14 mouse cellular contexts compared by ENCODE assay signal in the genomic region with DNA sequence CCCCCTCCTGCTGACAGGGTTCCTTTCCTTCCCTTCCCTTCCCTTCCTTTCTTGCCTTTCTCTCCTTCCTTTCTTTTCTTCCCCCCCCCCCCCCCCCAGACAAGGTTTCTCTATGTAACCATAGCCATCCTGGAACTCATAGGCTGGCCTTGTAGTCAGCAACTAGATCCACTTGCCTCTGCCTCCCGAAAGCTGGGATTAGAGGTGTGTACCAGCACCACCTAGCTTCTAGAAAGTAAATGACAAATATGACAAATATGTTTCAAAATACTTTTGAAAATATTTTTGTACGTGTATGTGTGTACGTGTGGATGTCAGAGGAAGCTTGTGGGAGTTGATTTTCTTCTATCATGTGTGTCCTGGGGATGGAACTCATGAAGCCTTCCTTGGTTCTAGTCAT. TPM values are rescaled to one million over a fixed set of nuclear protein-coding genes. Genes with fewer than 3 reads are reported as not detected.
DNase-seq lines count a peak whose midpoint lies in the region; ATAC-seq and TF ChIP-seq lines count a peak whose summit lies in the region.
"Had no signal": no experiment of that assay in that cellular context is flagged by ENCODE, and none has a peak within 500 bp of the region (broad histone marks: within the 10 kb centered on the region; RNA-seq: fewer than 3 reads in every experiment).

No protein-coding gene starts in this region.

- no peak overlapping the region for H3K9ac ChIP-seq in midbrain, postnatal 0 days (replicated peaks; ENCODE audit: low read length, poor library complexity, severe bottlenecking)
- no peak overlapping the region for H3K9ac ChIP-seq in midbrain, embryonic 16.5 days (ENCODE audit: low read depth, low read length)
- H3K9ac ChIP-seq: forebrain, embryonic 13.5 days; hindbrain, embryonic 13.5 days; liver, embryonic 13.5 days; midbrain, embryonic 13.5 days had no signal

- H3K27me3 ChIP-seq in heart, embryonic 10.5 days (ENCODE audit: insufficient read depth, poor library complexity, severe bottlenecking): no peaks in the 10 kb centered on the region
- no peaks in the 10 kb centered on the region for H3K27me3 ChIP-seq in midbrain, postnatal 0 days (ENCODE audit: insufficient read depth, low read length)
- no peaks in the 10 kb centered on the region for H3K27me3 ChIP-seq in midbrain, embryonic 16.5 days (ENCODE audit: control insufficient read depth, insufficient read depth, low read depth, low read length)
- H3K27me3 ChIP-seq: forebrain, embryonic 13.5 days; hindbrain, embryonic 13.5 days; liver, embryonic 13.5 days; midbrain, embryonic 13.5 days had no signal

- ATAC-seq in midbrain, postnatal 0 days (ENCODE audit: low FRiP score): no peak
- ATAC-seq in midbrain, embryonic 16.5 days: no peak
- ATAC-seq: forebrain, embryonic 13.5 days; midbrain, embryonic 13.5 days had no signal

- H3K27ac ChIP-seq in heart, embryonic 10.5 days: no peak overlapping the region
- no peak overlapping the region for H3K27ac ChIP-seq in midbrain, postnatal 0 days (ENCODE audit: low read depth, low read length)
- H3K27ac ChIP-seq in midbrain, embryonic 16.5 days (ENCODE audit: low read length): no peak overlapping the region
- no peak overlapping the region for H3K27ac ChIP-seq in bone marrow, adult 2 months (ENCODE audit: control insufficient read depth, insufficient read depth, low read depth, low read length, poor library complexity)
- H3K27ac ChIP-seq: forebrain, embryonic 13.5 days; hindbrain, embryonic 13.5 days; liver, embryonic 13.5 days; midbrain, embryonic 13.5 days had no signal

- 81% methylated on average over 3 of the region's 3 CpGs for WGBS in heart, embryonic 10.5 days
- 84% methylated on average over 3 of the region's 3 CpGs for WGBS in midbrain, postnatal 0 days
- WGBS in midbrain, embryonic 16.5 days: 86% methylated on average over 3 of the region's 3 CpGs
- 15% methylated on average over 3 of the region's 3 CpGs for WGBS in bone marrow, adult 2 months

- TF ChIP-seq POLR2A in bone marrow, adult 2 months (IDR thresholded peaks at IDR 0.05; ENCODE audit: borderline replicate concordance, control insufficient read depth, low read depth, low read length): no peak

- no peak overlapping the region for H3K4me2 ChIP-seq in midbrain, postnatal 0 days (ENCODE audit: low read depth, low read length, poor library complexity, severe bottlenecking)
- H3K4me2 ChIP-seq in midbrain, embryonic 16.5 days (ENCODE audit: low read length): no peak overlapping the region
- H3K4me2 ChIP-seq: forebrain, embryonic 13.5 days; hindbrain, embryonic 13.5 days; liver, embryonic 13.5 days; midbrain, embryonic 13.5 days had no signal

- H3K9me3 ChIP-seq in heart, embryonic 10.5 days: no peaks in the 10 kb centered on the region
- H3K9me3 ChIP-seq in midbrain, postnatal 0 days (ENCODE audit: low read length): no peaks in the 10 kb centered on the region
- H3K9me3 ChIP-seq in midbrain, embryonic 16.5 days (replicated peaks; ENCODE audit: control insufficient read depth, low read length, poor library complexity, severe bottlenecking): no peaks in the 10 kb centered on the region
- H3K9me3 ChIP-seq: forebrain, embryonic 13.5 days; hindbrain, embryonic 13.5 days; liver, embryonic 13.5 days; midbrain, embryonic 13.5 days had no signal

- no peaks in the 10 kb centered on the region for H3K36me3 ChIP-seq in heart, embryonic 10.5 days
- H3K36me3 ChIP-seq in midbrain, postnatal 0 days (ENCODE audit: insufficient read depth, low read length): no peaks in the 10 kb centered on the region
- H3K36me3 ChIP-seq in midbrain, embryonic 16.5 days (ENCODE audit: control insufficient read depth, insufficient read depth, low read length): no peaks in the 10 kb centered on the region
- H3K36me3 ChIP-seq: hindbrain, embryonic 13.5 days; liver, embryonic 13.5 days; midbrain, embryonic 13.5 days had no signal

- H3K4me3 ChIP-seq in heart, embryonic 10.5 days: no peak overlapping the region
- H3K4me3 ChIP-seq in midbrain, postnatal 0 days (ENCODE audit: low read depth, low read length): no peak overlapping the region
- H3K4me3 ChIP-seq in midbrain, embryonic 16.5 days (ENCODE audit: low read depth, low read length): no peak overlapping the region
- H3K4me3 ChIP-seq in bone marrow, adult 2 months (replicated peaks; ENCODE audit: control insufficient read depth, low read depth, low read length): no peak overlapping the region
- H3K4me3 ChIP-seq: forebrain, embryonic 13.5 days; hindbrain, embryonic 13.5 days; liver, embryonic 13.5 days; midbrain, embryonic 13.5 days had no signal

- peak; percentile 8 for DNase-seq in heart, postnatal 4 days
- no peak for DNase-seq in heart, embryonic 10.5 days (ENCODE audit: low spot score)
- no peak for DNase-seq in midbrain, postnatal 0 days (ENCODE audit: low spot score)
- DNase-seq in naive thymus-derived CD4-positive, alpha-beta T cell, adult 2 months (ENCODE audit: low read depth): peak; percentile 43
- DNase-seq in cerebellum, postnatal 36 days: no peak
- DNase-seq in spleen, postnatal 36 days (ENCODE audit: low spot score in 2 of 2): no peak
- DNase-seq: cerebellum, postnatal 14 days; liver, embryonic 13.5 days; right cerebral cortex, postnatal 4 days had no signal

- H3K4me1 ChIP-seq in heart, embryonic 10.5 days: no peaks in the 10 kb centered on the region
- no peaks in the 10 kb centered on the region for H3K4me1 ChIP-seq in midbrain, postnatal 0 days (ENCODE audit: insufficient read depth, low read length)
- no peaks in the 10 kb centered on the region; the same call in 1 of the 2 replicates for H3K4me1 ChIP-seq in midbrain, embryonic 16.5 days (ENCODE audit: control insufficient read depth, insufficient read depth, low read length)
- H3K4me1 ChIP-seq in bone marrow, adult 2 months (ENCODE audit: control insufficient read depth, insufficient read depth, low read length): no peaks in the 10 kb centered on the region
- H3K4me1 ChIP-seq: forebrain, embryonic 13.5 days; hindbrain, embryonic 13.5 days; liver, embryonic 13.5 days; midbrain, embryonic 13.5 days had no signal

- TF ChIP-seq CTCF in midbrain, postnatal 0 days (IDR thresholded peaks at IDR 0.05): peak; percentile 41
- TF ChIP-seq CTCF in bone marrow, adult 2 months (IDR thresholded peaks at IDR 0.05; ENCODE audit: control insufficient read depth, insufficient read depth, low read length): 0 out of 2 replicates have a peak, but pooled peaks have one; percentile 24

RNA-seq across cellular contexts. Expression of a gene that starts 9.8 kb away (rescaled TPM):
- total RNA-seq in heart, postnatal 4 days (2021): 10 to 100 TPM; 21.5 to 23.4 TPM
- 9.5 and 10.2 TPM in 2 replicates for polyA plus RNA-seq in heart, embryonic 10.5 days (2016; fragmentation: Nextera tagmentation; extraction: Ambion mirVana)
- 38.3 and 68.5 TPM in 2 replicates for total RNA-seq in midbrain, postnatal 0 days (2014; rRNA removed)
- 13.6 and 16.5 TPM in 2 replicates for polyA plus RNA-seq in midbrain, postnatal 0 days (2015; fragmentation: Nextera tagmentation; extraction: Ambion mirVana)
- 26.8 and 30.3 TPM in 2 replicates for polyA plus RNA-seq in midbrain, embryonic 16.5 days (2015; fragmentation: Nextera tagmentation; extraction: Ambion mirVana)
- polyA plus RNA-seq in bone marrow, adult 2 months (2011; ENCODE audit: insufficient read depth, insufficient read length, low replicate concordance, missing spikeins): 2.8 and 7.5 TPM in 2 replicates

RNA-seq across cellular contexts. Expression of a gene that starts 10.0 kb away (rescaled TPM):
- 1 to 10 TPM; 4.3 to 4.4 TPM for total RNA-seq in heart, postnatal 4 days (2021)
- 12.4 and 14.4 TPM in 2 replicates for polyA plus RNA-seq in heart, embryonic 10.5 days (2016; fragmentation: Nextera tagmentation; extraction: Ambion mirVana)
- 5.2 and 5.4 TPM in 2 replicates for total RNA-seq in midbrain, postnatal 0 days (2014; rRNA removed)
- polyA plus RNA-seq in midbrain, postnatal 0 days (2015; fragmentation: Nextera tagmentation; extraction: Ambion mirVana): 5.1 and 5.2 TPM in 2 replicates
- polyA plus RNA-seq in midbrain, embryonic 16.5 days (2015; fragmentation: Nextera tagmentation; extraction: Ambion mirVana): 12.0 and 12.6 TPM in 2 replicates
- polyA plus RNA-seq in bone marrow, adult 2 months (2011; ENCODE audit: insufficient read depth, insufficient read length, low replicate concordance, missing spikeins): 1.1 and 3.5 TPM in 2 replicates

Comparison
In these comparisons a context has a peak if more than half of its experiments do, and no peak if none do; other contexts are left out.
1. DNase-seq: peak in heart, postnatal 4 days (single experiment) and naive thymus-derived CD4-positive, alpha-beta T cell, adult 2 months (single experiment); none in heart, embryonic 10.5 days (single experiment), midbrain, postnatal 0 days (single experiment), cerebellum, postnatal 36 days (0 of 2) and spleen, postnatal 36 days (0 of 2).